Mouse (Mus musculus) urinary bladder, postnatal 4 days (tissue): Measurements from ENCODE around the gene Oprd1.
A peak's percentile ranks its signal among the peaks of the same experiment; 100 is the strongest.

Experiments
- DNase-seq, 2 experiments: peaks; one replicate each; pipeline ENCODE4 v3.0.0; 2021 to 2022; ENCODE audit warnings: low spot score in 2 of 2

Oprd1 gene

GRCm38 (mm10) chr4:132079555-132080275, 64.6 kb downstream of the Oprd1 start:
- peak; percentile 47 to 71 for DNase-seq

GRCm38 (mm10) chr4:132078296-132078714, 66.0 kb downstream of the Oprd1 start:
- DNase-seq = no peak

GRCm38 (mm10) chr4:132077445-132077844, 66.8 kb downstream of the Oprd1 start:
- DNase-seq = no peak

GRCm38 (mm10) chr4:132076480-132077405, 67.5 kb downstream of the Oprd1 start:
- DNase-seq = peak; percentile 53 to 68

- DNase-seq = no peak
Observed at GRCm38 (mm10) chr4:132075796-132076195, 68.5 kb downstream of the Oprd1 start.

GRCm38 (mm10) chr4:132074933-132075769, 69.1 kb downstream of the Oprd1 start, which contains the start of gene Epb41:
Gene Epb41 (minus strand): TSS chr4:132075321.
- DNase-seq = peak; percentile 94 to 95

GRCm38 (mm10) chr4:132074077-132074932, 70.0 kb downstream of the Oprd1 start, which contains the start of gene Gm10300:
Gene Gm10300 (plus strand): TSS chr4:132074697.
- peak in 1 of 2 experiments; percentile 34 for DNase-seq

- DNase-seq = no peak
Observed at GRCm38 (mm10) chr4:132072946-132073345, 71.3 kb downstream of the Oprd1 start.

- DNase-seq = no peak
Observed at GRCm38 (mm10) chr4:132072156-132072555, 72.1 kb downstream of the Oprd1 start.

- DNase-seq = no peak
Observed at GRCm38 (mm10) chr4:132071674-132072073, 72.6 kb downstream of the Oprd1 start.

- no peak for DNase-seq
Observed at GRCm38 (mm10) chr4:132067938-132068235, 76.4 kb downstream of the Oprd1 start.

- no peak for DNase-seq
Observed at GRCm38 (mm10) chr4:132067112-132067937, 77.0 kb downstream of the Oprd1 start.

- DNase-seq = no peak
Observed at GRCm38 (mm10) chr4:132066101-132066773, 78.0 kb downstream of the Oprd1 start.

- no peak for DNase-seq
Observed at GRCm38 (mm10) chr4:132065578-132065977, 78.7 kb downstream of the Oprd1 start.

GRCm38 (mm10) chr4:132064550-132064949, 79.7 kb downstream of the Oprd1 start:
- DNase-seq = no peak

GRCm38 (mm10) chr4:132062934-132063884, 81.1 kb downstream of the Oprd1 start:
- DNase-seq = no peak

GRCm38 (mm10) chr4:132062289-132062688, 82.0 kb downstream of the Oprd1 start:
- DNase-seq = no peak
